Mouse (Mus musculus): ENCODE data around the gene Phldb2.

Gene Phldb2

DNA sequence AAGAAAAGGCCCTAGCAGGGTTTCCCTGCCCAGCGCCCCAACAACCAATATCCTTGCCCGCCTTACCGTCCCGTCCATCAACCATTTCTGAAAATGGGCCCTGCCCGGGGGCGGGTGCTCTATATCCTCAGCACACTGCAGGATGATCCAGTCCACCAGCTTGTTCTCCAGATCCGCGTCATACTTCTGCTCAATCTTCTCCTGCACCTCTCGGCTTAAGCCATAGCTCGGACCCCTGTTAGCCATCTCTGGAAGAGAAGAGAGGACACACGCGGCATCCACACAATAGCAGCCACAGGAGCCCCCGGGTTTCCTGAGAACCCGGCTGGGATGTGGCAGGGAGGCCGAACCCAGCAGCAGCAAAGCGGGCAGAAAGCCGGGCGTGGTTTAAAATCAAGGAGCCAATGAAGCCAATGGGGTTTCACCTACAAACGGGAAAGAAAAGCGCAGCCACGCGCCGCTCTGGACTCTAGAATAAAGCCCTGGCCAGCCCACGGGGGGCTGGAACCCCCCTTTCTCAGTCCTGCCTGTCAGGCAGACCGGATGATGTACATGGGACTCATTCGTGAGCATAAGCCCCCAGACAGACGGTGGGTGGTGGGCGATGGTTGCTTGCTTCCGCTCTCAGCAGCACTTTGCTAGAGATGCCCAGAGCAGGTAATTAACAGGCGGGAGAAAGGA, 229.2 kb downstream of the Phldb2 start, which contains the start of gene Tagln3:
Gene Tagln3 (minus strand): TSS at position 548 of the 681 bp plus-strand sequence.
- peak; percentile 86 for DNase-seq

GRCm38 (mm10) chr16:45723172-45723901, 230.1 kb downstream of the Phldb2 start:
- peak; percentile 72 for DNase-seq

- peak; percentile 70 for DNase-seq
These were observed 230.9 kb downstream of the Phldb2 start for GRCm38 (mm10) chr16:45722460-45722951.

DNA sequence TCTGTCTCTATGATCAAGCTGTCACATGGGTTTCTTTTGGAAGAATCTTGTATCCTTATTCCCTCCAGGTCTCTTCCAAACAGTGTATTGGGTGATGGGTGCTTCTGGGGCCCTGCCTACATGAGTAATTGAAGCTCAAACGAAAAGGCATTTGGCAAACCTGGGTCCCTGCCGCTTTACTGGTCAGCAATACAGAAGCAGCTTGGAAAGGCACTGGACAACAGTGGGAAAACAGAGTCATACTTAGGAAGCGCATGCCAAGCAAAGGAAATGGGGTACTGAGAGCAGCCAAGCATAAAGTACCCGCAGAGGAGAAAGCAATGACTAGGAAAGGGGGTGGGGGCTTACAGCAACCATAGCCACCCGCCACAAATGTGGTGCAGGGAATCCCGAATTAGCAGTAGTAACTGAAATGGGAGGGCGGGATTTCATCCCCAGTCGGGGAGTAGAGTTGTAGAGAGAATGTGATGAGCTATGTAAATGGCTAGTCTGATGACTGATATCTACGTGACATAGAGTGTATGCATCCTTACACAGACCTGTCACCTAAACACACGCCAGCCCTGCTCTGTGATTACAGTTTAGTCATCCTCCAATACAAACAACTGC, 233.3 kb downstream of the Phldb2 start:
- peak; percentile 75 for DNase-seq

DNA sequence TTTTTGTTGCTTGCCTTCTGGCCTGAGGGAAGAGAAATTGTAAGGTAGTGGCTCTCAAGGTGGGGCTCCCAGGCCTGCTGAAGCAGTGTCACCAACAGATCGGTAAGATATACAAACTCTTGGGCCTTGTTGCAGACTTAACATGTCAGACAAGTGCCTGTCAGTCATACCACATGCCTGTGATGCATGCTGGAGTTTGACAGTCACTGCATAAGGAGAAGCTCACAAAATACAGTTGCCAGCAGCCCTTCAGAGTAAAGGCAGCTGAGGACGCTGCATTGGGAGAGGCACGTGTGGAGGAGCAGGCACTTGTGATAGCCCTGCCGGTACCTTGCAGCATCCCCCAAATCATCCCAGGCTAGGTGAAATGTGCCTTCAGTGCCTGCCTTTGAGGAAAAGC, 235.1 kb downstream of the Phldb2 start:
- DNase-seq, result no peak

DNA sequence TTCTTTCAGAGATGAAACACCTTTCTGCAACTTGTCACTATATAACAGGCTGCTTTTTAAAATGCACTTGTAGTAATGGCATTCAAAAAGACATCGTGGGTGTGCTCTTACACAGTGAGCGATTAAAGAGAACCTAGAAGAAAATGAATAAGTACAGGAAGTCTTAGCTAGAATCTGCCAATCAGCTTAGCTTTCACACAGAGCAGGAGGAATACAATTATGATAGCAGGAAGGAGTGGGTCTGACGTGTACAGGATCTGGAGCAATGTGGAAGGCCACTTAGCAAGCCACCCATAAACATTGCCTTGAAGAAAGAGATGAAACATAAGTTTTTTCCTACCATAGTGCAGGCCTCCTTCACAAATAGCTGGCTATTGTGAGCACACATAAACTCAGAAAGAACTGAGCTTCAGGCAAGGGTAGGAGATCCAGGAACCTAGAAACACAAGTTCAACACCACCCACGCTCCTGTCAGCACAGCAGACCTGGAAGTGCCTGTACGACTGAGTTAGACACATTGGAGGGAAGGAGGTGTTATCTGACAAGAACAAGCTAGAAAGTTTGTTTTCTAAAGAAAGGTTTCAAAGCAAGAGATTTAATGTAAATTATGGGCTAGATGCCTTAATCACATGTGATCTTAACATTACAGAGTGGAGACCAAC, 238.8 kb downstream of the Phldb2 start:
- DNase-seq, result no peak

DNA sequence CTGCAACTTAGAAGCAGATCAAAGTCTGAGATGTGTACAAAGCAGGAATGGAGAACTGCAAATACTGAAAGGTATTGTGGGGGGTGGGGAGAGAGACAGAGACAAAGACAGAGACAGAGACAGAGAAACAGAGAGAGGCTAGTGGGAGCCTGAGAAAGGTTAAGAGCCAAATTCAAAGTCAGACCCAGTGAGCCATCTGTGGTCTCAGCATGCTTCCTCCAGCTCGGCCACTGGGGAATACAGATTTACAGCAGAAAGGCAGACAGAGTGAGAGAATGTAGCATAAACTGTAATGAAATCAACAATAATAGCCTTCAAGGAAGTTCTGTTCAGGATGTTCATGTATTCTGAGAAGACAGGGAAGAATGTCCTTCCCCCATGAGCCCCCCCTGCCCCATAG, 239.5 kb downstream of the Phldb2 start:
- no peak for DNase-seq

DNA sequence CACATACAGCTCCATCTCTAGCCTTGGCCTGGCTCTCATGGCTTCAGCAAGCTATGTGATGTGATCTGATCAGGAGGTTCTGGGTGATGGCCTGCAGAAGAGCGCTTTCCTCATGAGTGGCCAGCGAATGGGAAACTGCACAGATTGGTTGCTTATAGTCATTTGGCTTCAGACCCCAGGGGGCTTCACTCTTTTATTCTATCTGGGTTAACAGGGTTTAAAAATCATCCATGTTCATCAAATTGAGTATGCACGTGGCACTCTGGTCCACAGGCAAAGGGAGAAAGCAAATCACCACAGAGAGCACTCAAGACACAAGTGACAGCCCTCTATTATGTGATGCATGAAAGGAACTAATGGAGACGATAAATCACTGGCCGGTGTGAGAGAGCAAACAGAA, 240.1 kb downstream of the Phldb2 start:
- no peak for DNase-seq

GRCm38 (mm10) chr16:45711263-45711662, 242.1 kb downstream of the Phldb2 start:
- peak; percentile 52 for DNase-seq

GRCm38 (mm10) chr16:45699301-45699700, 254.1 kb downstream of the Phldb2 start:
- DNase-seq, result no peak

DNA sequence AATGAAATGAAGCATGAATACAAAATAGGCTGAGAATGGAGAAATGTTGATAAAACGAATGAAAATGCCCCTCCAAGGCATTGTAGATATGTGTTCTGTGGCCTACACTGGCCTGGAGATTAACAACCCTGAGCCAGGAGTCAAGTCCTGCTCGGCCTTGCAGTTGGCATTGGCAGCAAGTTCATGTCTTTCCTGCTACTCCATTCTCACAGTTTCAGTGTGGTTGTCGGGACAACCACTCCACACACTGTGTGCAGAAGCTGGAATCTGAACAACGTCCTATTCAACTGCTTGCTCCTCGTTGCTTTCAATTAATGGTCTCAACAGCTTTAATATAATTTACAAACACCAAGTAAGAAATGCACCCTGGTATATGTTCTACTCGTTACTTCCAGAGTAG, 255.4 kb downstream of the Phldb2 start:
- DNase-seq, result no peak

Measured in cerebellum, adult 9-10 months (tissue).